In the genomic region with DNA sequence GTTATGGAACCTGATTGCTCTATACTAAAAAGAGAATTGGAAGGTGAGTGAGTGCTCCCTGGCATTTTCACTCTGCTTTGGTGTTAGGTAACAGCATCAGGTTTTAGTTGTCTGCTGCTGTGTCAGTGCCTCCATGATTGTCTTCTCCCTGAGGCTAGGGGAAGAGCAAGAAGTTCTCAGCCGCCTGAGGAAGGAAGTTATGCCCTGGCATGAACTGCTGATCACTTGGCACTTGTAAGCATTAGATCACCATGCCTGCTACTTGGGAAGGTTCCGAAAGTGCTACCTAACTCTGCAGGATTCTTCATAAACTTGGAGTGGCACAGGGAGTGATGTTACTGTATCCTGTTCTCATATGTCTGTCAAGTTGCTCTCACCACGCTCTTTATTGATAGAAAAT, we compare ENCODE assay signal across 23 mouse cellular contexts. TPM values are rescaled to one million over a fixed set of nuclear protein-coding genes. Genes with fewer than 3 reads are reported as not detected.
A peak's percentile ranks its signal among the peaks of the same experiment; 100 is the strongest.
DNase-seq lines count a peak whose midpoint lies in the region; ATAC-seq lines count a peak whose summit lies in the region.
"Had no signal": no experiment of that assay in that cellular context is flagged by ENCODE, and none has a peak within 500 bp of the region (broad histone marks: within the 10 kb centered on the region; RNA-seq: fewer than 3 reads in every experiment).

No protein-coding gene starts in this region.

- no peak overlapping the region for H3K4me2 ChIP-seq in heart, embryonic 11.5 days
- H3K4me2 ChIP-seq: hindbrain, embryonic 12.5 days had no signal

- no peaks in the 10 kb centered on the region for H3K9me3 ChIP-seq in heart, embryonic 11.5 days (replicated peaks; ENCODE audit: control insufficient read depth, low read length)
- H3K9me3 ChIP-seq: forebrain, embryonic 10.5 days; G1E; hindbrain, embryonic 12.5 days had no signal

- DNase-seq in heart, adult 11 months = peak; percentile 88
- DNase-seq in lung, postnatal 14 days = peak; percentile 33
- no peak for DNase-seq in lung, postnatal 4 days
- no peak for DNase-seq in T-cell, adult 2 months (ENCODE audit: low spot score)
- DNase-seq: adrenal gland, postnatal 14 days; B cell, adult 2 months; cerebellum, adult 11-12 months; cerebellum, adult 9-10 months; cerebellum, postnatal 25 days; gastrocnemius, adult 2 months; gastrocnemius, postnatal 25 days; heart, postnatal 10 days; heart, postnatal 4 days had no signal

- no peaks in the 10 kb centered on the region for H3K36me3 ChIP-seq in heart, embryonic 11.5 days (ENCODE audit: control insufficient read depth, insufficient read depth, low read length)
- H3K36me3 ChIP-seq: hindbrain, embryonic 12.5 days had no signal

- H3K4me3 ChIP-seq in heart, embryonic 11.5 days (ENCODE audit: low read depth, low read length) = no peak overlapping the region
- no peak overlapping the region for H3K4me3 ChIP-seq in brown adipose tissue, adult 24 weeks (ENCODE audit: insufficient read depth, low read depth, low read length)
- H3K4me3 ChIP-seq: forebrain, embryonic 10.5 days; gastrocnemius, adult 2 months; hindbrain, embryonic 12.5 days had no signal

- 78% methylated on average over 3 of the region's 3 CpGs for WGBS in heart, embryonic 11.5 days (ENCODE audit: insufficient replicate concordance)

- no peak for ATAC-seq in heart, embryonic 11.5 days (replicated peaks; ENCODE audit: insufficient number of reproducible peaks, low FRiP score, low TSS enrichment)
- no peak for ATAC-seq in erythroid progenitor cell, adult 5-6 weeks (replicated peaks; ENCODE audit: low FRiP score, poor library complexity, severe bottlenecking)
- ATAC-seq: CD4-positive, CD25-positive, alpha-beta regulatory T cell, adult 4 months; forebrain, embryonic 14.5 days; hindbrain, embryonic 16.5 days; inflammation-experienced regulatory T-cells, adult 6 months had no signal

- H3K4me1 ChIP-seq in heart, embryonic 11.5 days (ENCODE audit: control insufficient read depth, insufficient read depth, low read length) = peaks cover 64% of the 10 kb centered on the region
- peaks cover 32% of the 10 kb centered on the region for H3K4me1 ChIP-seq in brown adipose tissue, adult 24 weeks (ENCODE audit: control insufficient read depth, insufficient read depth, insufficient read length, low read length)

- H3K27ac ChIP-seq in heart, embryonic 11.5 days (ENCODE audit: low read depth, low read length) = no peak overlapping the region
- peak overlapping the region; percentile 52; the same call in 1 of the 2 replicates for H3K27ac ChIP-seq in brown adipose tissue, adult 24 weeks (replicated peaks; ENCODE audit: low read depth, low read length)
- H3K27ac ChIP-seq: forebrain, embryonic 10.5 days; gastrocnemius, adult 2 months; hindbrain, embryonic 12.5 days had no signal

- no peak overlapping the region for H3K9ac ChIP-seq in heart, embryonic 11.5 days (ENCODE audit: low read depth, low read length)
- H3K9ac ChIP-seq: hindbrain, embryonic 12.5 days had no signal

- H3K27me3 ChIP-seq in heart, embryonic 11.5 days (ENCODE audit: control insufficient read depth, insufficient read depth, low read length) = no peaks in the 10 kb centered on the region
- H3K27me3 ChIP-seq: hindbrain, embryonic 12.5 days had no signal

RNA-seq across cellular contexts. Expression of gene Sipa1l1, which starts 25.8 kb away (rescaled TPM):
- polyA plus RNA-seq in heart, embryonic 11.5 days (2014; fragmentation: Nextera tagmentation; extraction: Ambion mirVana) = 33.5 and 37.2 TPM in 2 replicates
- polyA plus RNA-seq in brown adipose tissue, adult 24 weeks (2012; ENCODE audit: insufficient read depth, insufficient read length, missing spikeins) = 23.9 and 29.7 TPM in 2 replicates
- total RNA-seq in erythroid progenitor cell, adult 5-6 weeks (2015; ENCODE audit: low replicate concordance) = 6.8 and 7.1 TPM in 2 replicates
- total RNA-seq in erythroid progenitor cell, adult 5-6 weeks (2017; ENCODE audit: low replicate concordance) = 3.5 and 4.3 TPM in 2 replicates

Comparison
In these comparisons a context has a peak if more than half of its experiments do, and no peak if none do; other contexts are left out.
1. DNase-seq: peak in heart, adult 11 months (single experiment) and lung, postnatal 14 days (single experiment); none in lung, postnatal 4 days (0 of 2) and T-cell, adult 2 months (single experiment).